Mouse (Mus musculus) ES-Bruce4 (cell line): ENCODE results near the gene Pdia3. TPM values are rescaled to one million over a fixed set of nuclear protein-coding genes. Genes with fewer than 3 reads are reported as not detected.

Source experiments
- H3K27ac ChIP-seq: 2 replicates; pipeline ENCODE4 v1.5.1; 2012; ENCODE audit warnings: low read length, inconsistent platforms; ENCODE audit not compliant: insufficient read depth
- H3K27me3 ChIP-seq: 2 replicates; pipeline ENCODE4 v1.6.1; 2012; ENCODE audit warnings: mild to moderate bottlenecking, low read length, inconsistent platforms; ENCODE audit not compliant: control insufficient read depth, poor library complexity, insufficient read depth, severe bottlenecking
- H3K36me3 ChIP-seq: 2 replicates; pipeline ENCODE4 v1.6.1; 2012; ENCODE audit warnings: inconsistent platforms, mild to moderate bottlenecking, low read length, moderate library complexity; ENCODE audit not compliant: control insufficient read depth, poor library complexity, insufficient read depth, severe bottlenecking
- H3K4me1 ChIP-seq: one replicate; pipeline ENCODE4 v1.8.1; 2011; ENCODE audit warnings: low read length; ENCODE audit not compliant: control insufficient read depth, insufficient read depth
- H3K4me3 ChIP-seq: 2 replicates; pipeline ENCODE4 v1.5.1; 2011; ENCODE audit warnings: low read depth, mild to moderate bottlenecking, low read length
- H3K9ac ChIP-seq: 2 replicates; pipeline ENCODE4 v1.6.1; 2012; ENCODE audit warnings: low read depth, mild to moderate bottlenecking, inconsistent platforms; ENCODE audit not compliant: poor library complexity, severe bottlenecking
- H3K9me3 ChIP-seq: replicated peaks from 2 replicates; pipeline ENCODE4 v1.6.1; 2012; ENCODE audit warnings: mild to moderate bottlenecking, low read length, inconsistent platforms; ENCODE audit not compliant: control insufficient read depth, poor library complexity, insufficient read depth, severe bottlenecking
- CTCF ChIP-seq: IDR thresholded peaks from one replicate; pipeline ENCODE4 v1.8.1; 2011; ENCODE audit warnings: low read depth, low read length
- EP300 ChIP-seq: IDR thresholded peaks from 2 replicates; pipeline ENCODE4 v1.6.1; 2011; ENCODE audit warnings: low read depth, low read length; ENCODE audit not compliant: insufficient read depth
- POLR2A ChIP-seq: IDR thresholded peaks from one replicate; pipeline ENCODE4 v1.8.1; 2011; ENCODE audit warnings: low read length; ENCODE audit not compliant: insufficient read depth
- polyA plus RNA-seq: library from polyadenylated mRNA; stranded (reverse); fragments of >200 nt; gene quantifications from 2 replicates; pipeline ENCODE4 v1.2.4, GENCODE M21; 2011; ENCODE audit warnings: low read depth; ENCODE audit not compliant: missing spikeins, insufficient read depth, insufficient read length

The Pdia3 gene
- polyA plus RNA-seq, 1 experiment = 515 TPM

DNA sequence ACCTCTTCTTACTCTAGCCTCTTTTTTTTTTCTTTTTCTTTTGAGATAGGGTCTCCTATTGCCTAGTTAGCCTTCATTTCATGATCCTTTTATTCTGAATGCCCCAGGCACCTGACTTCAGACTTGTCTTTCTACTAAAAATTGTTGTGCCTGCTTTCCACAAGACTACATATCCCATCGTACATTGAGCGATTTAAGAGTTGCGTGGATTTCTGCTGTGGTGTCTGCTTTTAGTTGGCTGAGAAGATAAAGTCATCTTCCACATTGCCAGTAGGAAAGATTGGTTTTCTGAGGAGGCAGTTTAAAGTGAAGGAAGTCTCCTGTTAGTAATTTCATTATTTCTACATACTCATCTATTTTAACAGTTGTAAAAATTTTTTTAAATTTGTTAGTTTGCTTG, 2.0 kb downstream of the Pdia3 start:
- TF ChIP-seq EP300 = no peak
- no peak for TF ChIP-seq POLR2A
- no peak for TF ChIP-seq CTCF
- Histone ChIP-seq H3K27me3 (no peaks in the 10 kb centered on the region), H3K36me3 (peaks cover 40% of the 10 kb centered on the region), H3K9me3 (no peaks in the 10 kb centered on the region), H3K4me3 (no peak overlapping the region), H3K27ac (no peak overlapping the region), H3K4me1 (no peaks in the 10 kb centered on the region), H3K9ac (0 out of 2 replicates have a peak overlapping the region, but pooled peaks have one; percentile 96)

GRCm38 (mm10) chr2:121416356-121416755, 2.8 kb downstream of the Pdia3 start:
- Histone ChIP-seq H3K4me1 (no peaks in the 10 kb centered on the region), H3K36me3 (peaks cover 46% of the 10 kb centered on the region), H3K9me3 (no peaks in the 10 kb centered on the region), H3K27ac (no peak overlapping the region), H3K9ac (no peak overlapping the region), H3K27me3 (no peaks in the 10 kb centered on the region), H3K4me3 (no peak overlapping the region)
- no peak for TF ChIP-seq POLR2A

- Histone ChIP-seq H3K27me3 (no peaks in the 10 kb centered on the region), H3K36me3 (peaks cover 65% of the 10 kb centered on the region), H3K4me3 (no peak overlapping the region), H3K9me3 (no peaks in the 10 kb centered on the region), H3K27ac (no peak overlapping the region), H3K9ac (no peak overlapping the region), H3K4me1 (no peaks in the 10 kb centered on the region)
- no peak for TF ChIP-seq CTCF
Measured at GRCm38 (mm10) chr2:121418476-121418875, 4.9 kb downstream of the Pdia3 start.

DNA sequence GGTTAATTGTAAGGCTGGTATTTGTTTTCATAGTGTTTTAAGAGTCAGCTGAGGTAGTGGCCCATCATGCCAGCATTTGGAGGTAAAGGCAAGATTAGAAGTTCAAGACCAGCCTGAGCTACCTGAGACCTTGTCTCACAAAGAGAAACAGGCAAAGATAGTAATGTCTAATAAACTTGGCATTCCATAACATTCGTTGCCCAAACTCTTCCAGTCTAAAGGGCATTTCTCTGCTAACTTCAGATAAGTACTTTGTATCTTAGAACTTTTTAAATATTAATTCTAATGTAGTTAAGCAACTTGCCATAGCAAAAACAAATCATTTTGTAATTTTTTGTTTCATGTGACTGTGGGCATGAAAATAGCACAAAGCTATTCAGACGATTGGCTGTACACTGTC, 9.6 kb downstream of the Pdia3 start:
- Histone ChIP-seq H3K9me3 (no peaks in the 10 kb centered on the region), H3K4me3 (no peak overlapping the region), H3K27me3 (no peaks in the 10 kb centered on the region), H3K27ac (no peak overlapping the region), H3K4me1 (no peaks in the 10 kb centered on the region), H3K36me3 (peaks cover 74% of the 10 kb centered on the region), H3K9ac (no peak overlapping the region)
- TF ChIP-seq EP300 (no peak), POLR2A (no peak), CTCF (no peak)

DNA sequence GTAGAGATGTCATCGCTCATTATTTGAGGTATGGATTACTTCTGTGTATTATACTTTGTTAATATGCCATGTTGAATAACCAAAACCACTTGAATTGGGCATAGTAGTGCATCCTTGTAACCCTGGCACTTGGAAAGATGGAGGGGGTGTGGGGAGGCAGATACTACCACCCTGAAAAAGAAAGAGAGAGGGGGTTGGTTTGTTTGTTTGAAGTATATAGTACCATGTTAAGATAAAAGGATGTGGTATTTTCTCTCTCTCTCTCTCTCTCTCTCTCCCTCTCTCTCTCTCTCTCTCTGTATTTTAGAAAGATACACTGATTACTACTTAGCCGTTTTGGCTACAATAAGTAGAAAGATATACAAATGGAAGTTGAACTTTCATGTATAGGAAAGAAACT, 12.3 kb downstream of the Pdia3 start:
- H3K4me3 ChIP-seq = no peak overlapping the region
- no peaks in the 10 kb centered on the region for H3K4me1 ChIP-seq
- H3K9ac ChIP-seq = no peak overlapping the region
- peaks cover 82% of the 10 kb centered on the region for H3K36me3 ChIP-seq
- TF ChIP-seq CTCF (no peak), EP300 (no peak), POLR2A (no peak)
- H3K27ac ChIP-seq = no peak overlapping the region
- H3K9me3 ChIP-seq = no peaks in the 10 kb centered on the region
- H3K27me3 ChIP-seq = no peaks in the 10 kb centered on the region

DNA sequence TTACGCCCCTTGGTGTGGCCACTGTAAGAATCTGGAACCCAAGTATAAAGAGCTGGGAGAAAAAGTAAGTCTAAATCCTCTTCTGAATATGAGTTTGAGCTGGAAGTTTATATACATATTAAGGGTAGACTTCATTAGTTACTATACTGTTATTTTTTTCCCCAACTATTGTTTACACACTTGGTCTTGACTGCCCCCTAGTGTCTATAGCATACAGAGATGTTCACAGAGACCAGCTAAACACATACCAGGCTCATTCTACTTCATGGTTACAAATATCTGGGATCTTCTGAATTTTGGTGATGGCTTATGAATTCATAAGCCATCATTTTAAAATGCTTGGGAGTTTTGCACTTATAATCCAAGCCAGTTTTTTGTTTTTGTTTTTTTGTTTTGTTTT, 21.3 kb downstream of the Pdia3 start:
- H3K9me3 ChIP-seq = no peaks in the 10 kb centered on the region
- TF ChIP-seq CTCF (no peak), POLR2A (no peak), EP300 (no peak)
- peaks cover 83% of the 10 kb centered on the region for H3K36me3 ChIP-seq
- H3K27ac ChIP-seq = no peak overlapping the region
- no peaks in the 10 kb centered on the region for H3K4me1 ChIP-seq
- H3K4me3 ChIP-seq = no peak overlapping the region
- H3K9ac ChIP-seq = no peak overlapping the region
- no peaks in the 10 kb centered on the region for H3K27me3 ChIP-seq
